Mouse (Mus musculus) limb, embryonic 15.5 days (tissue): ENCODE measurements at regions not wholly inside any gene's neighbourhood (a gene's known extent, or its start where the extent isn't known, plus 50 kb on each side); places are given as distances from the start of the nearest gene placed in this dataset.

Experiments used
- ATAC-seq: fragments of 200-750 bp; cut with Nextera tagmentation; 2 replicates; pipeline ENCODE4 v1.8.0; 2017; ENCODE audit warnings: low read depth, moderate TSS enrichment; ENCODE audit not compliant: insufficient number of reproducible peaks, low FRiP score, low TSS enrichment
- H3K27ac ChIP-seq: fragments of 300-500 bp; sonication (generic); 2 replicates; pipeline ENCODE4 v1.5.1; 2015; ENCODE audit warnings: moderate library complexity, mild to moderate bottlenecking, inconsistent platforms
- H3K27me3 ChIP-seq: fragments of 300-500 bp; sonication (generic); 2 replicates; pipeline ENCODE4 v1.6.1; 2015; ENCODE audit warnings: inconsistent platforms
- H3K36me3 ChIP-seq: fragments of 300-500 bp; sonication (generic); 2 replicates; pipeline ENCODE4 v1.6.1; 2015; ENCODE audit warnings: inconsistent platforms
- H3K4me1 ChIP-seq: fragments of 300-500 bp; sonication (generic); 2 replicates; pipeline ENCODE4 v1.6.1; 2015; ENCODE audit warnings: inconsistent platforms
- H3K4me2 ChIP-seq: fragments of 300-500 bp; sonication (generic); 2 replicates; pipeline ENCODE4 v1.6.1; 2015; ENCODE audit warnings: mild to moderate bottlenecking, inconsistent platforms
- H3K4me3 ChIP-seq: fragments of 300-500 bp; sonication (generic); 2 replicates; pipeline ENCODE4 v1.5.1; 2015; ENCODE audit warnings: mild to moderate bottlenecking, inconsistent platforms
- H3K9ac ChIP-seq: fragments of 300-500 bp; sonication (generic); 2 replicates; pipeline ENCODE4 v1.6.1; 2015; ENCODE audit warnings: inconsistent platforms
- H3K9me3 ChIP-seq: fragments of 300-500 bp; sonication (generic); 2 replicates; pipeline ENCODE4 v1.6.1; 2016; ENCODE audit warnings: inconsistent platforms
- WGBS: fragments of 180-500 bp; shearing (Covaris S2); methylation state at CpG from one replicate; pipeline ENCODE4 v1.1.7; 2015; 5-methylcytosine and 5-hydroxymethylcytosine counted together

GRCm38 (mm10) chr8:8084652-8085051 is 576.4 kb downstream of the Efnb2 start:
- no peak for ATAC-seq
- WGBS: 60% methylated on average over 2 of the region's 2 CpGs
- no peak overlapping the region for H3K4me3 ChIP-seq

GRCm38 (mm10) chr8:8064074-8064473 is 597.0 kb downstream of the Efnb2 start:
- H3K4me1 ChIP-seq: 0 out of 2 replicates have a peak, but pooled peaks cover 2% of the 10 kb centered on the region
- no peak overlapping the region for H3K4me3 ChIP-seq
- 90% methylated on average over 2 of the region's 2 CpGs for WGBS
- no peaks in the 10 kb centered on the region for H3K27me3 ChIP-seq
- H3K4me2 ChIP-seq: no peak overlapping the region
- no peaks in the 10 kb centered on the region for H3K36me3 ChIP-seq
- H3K9me3 ChIP-seq: no peaks in the 10 kb centered on the region
- no peak overlapping the region for H3K27ac ChIP-seq
- H3K9ac ChIP-seq: no peak overlapping the region
- ATAC-seq: no peak

More at GRCm38 (mm10) chr8:8084652-8085051, 576.4 kb downstream of the Efnb2 start:
- Histone ChIP-seq H3K27me3 (no peaks in the 10 kb centered on the region), H3K4me1 (no peaks in the 10 kb centered on the region), H3K9me3 (no peaks in the 10 kb centered on the region), H3K9ac (no peak overlapping the region), H3K36me3 (no peaks in the 10 kb centered on the region), H3K4me2 (no peak overlapping the region), H3K27ac (no peak overlapping the region)

GRCm38 (mm10) chr8:8054224-8054916 is 606.7 kb downstream of the Efnb2 start:
- H3K36me3 ChIP-seq: no peaks in the 10 kb centered on the region
- peaks cover 16% of the 10 kb centered on the region for H3K4me1 ChIP-seq
- no peak overlapping the region for H3K4me2 ChIP-seq
- no peak overlapping the region for H3K9ac ChIP-seq
- H3K9me3 ChIP-seq: no peaks in the 10 kb centered on the region
- H3K4me3 ChIP-seq: no peak overlapping the region
- H3K27me3 ChIP-seq: no peaks in the 10 kb centered on the region
- H3K27ac ChIP-seq: no peak overlapping the region
- 73% methylated on average over 4 of the region's 4 CpGs for WGBS
- no peak for ATAC-seq

GRCm38 (mm10) chr8:8051186-8051585 is 609.9 kb downstream of the Efnb2 start:
- no peak overlapping the region for H3K9ac ChIP-seq
- no peaks in the 10 kb centered on the region for H3K9me3 ChIP-seq
- ATAC-seq: no peak
- H3K4me3 ChIP-seq: no peak overlapping the region
- no peaks in the 10 kb centered on the region for H3K36me3 ChIP-seq
- H3K4me2 ChIP-seq: no peak overlapping the region
- H3K27ac ChIP-seq: peak overlapping the region; percentile 63
- no peaks in the 10 kb centered on the region for H3K27me3 ChIP-seq
- peaks cover 16% of the 10 kb centered on the region for H3K4me1 ChIP-seq
- WGBS: 6% methylated on average over 3 of the region's 3 CpGs

- WGBS: 37% methylated on average over 3 of the region's 3 CpGs
Observed at GRCm38 (mm10) chr8:8050778-8051177, 610.3 kb downstream of the Efnb2 start.

GRCm38 (mm10) chr8:8044926-8045325 is 616.1 kb downstream of the Efnb2 start:
- H3K9ac ChIP-seq: no peak overlapping the region
- no peaks in the 10 kb centered on the region for H3K9me3 ChIP-seq
- H3K27ac ChIP-seq: no peak overlapping the region
- H3K27me3 ChIP-seq: no peaks in the 10 kb centered on the region
- no peak overlapping the region for H3K4me2 ChIP-seq
- no peaks in the 10 kb centered on the region for H3K4me1 ChIP-seq
- 77% methylated on average over 1 of the region's 1 CpGs for WGBS
- H3K36me3 ChIP-seq: no peaks in the 10 kb centered on the region
- no peak overlapping the region for H3K4me3 ChIP-seq
- ATAC-seq: no peak

More at GRCm38 (mm10) chr8:8050778-8051177, 610.3 kb downstream of the Efnb2 start:
- Histone ChIP-seq H3K4me3 (no peak overlapping the region), H3K4me2 (no peak overlapping the region), H3K27ac (peak overlapping the region; percentile 63), H3K27me3 (no peaks in the 10 kb centered on the region), H3K9me3 (no peaks in the 10 kb centered on the region), H3K4me1 (peaks cover 16% of the 10 kb centered on the region), H3K36me3 (no peaks in the 10 kb centered on the region), H3K9ac (no peak overlapping the region)
- no peak for ATAC-seq

GRCm38 (mm10) chr8:8044296-8044695 is 616.7 kb downstream of the Efnb2 start:
- no peaks in the 10 kb centered on the region for H3K4me1 ChIP-seq
- ATAC-seq: no peak
- H3K4me2 ChIP-seq: no peak overlapping the region
- H3K36me3 ChIP-seq: no peaks in the 10 kb centered on the region
- H3K27ac ChIP-seq: no peak overlapping the region
- no peaks in the 10 kb centered on the region for H3K9me3 ChIP-seq
- 79% methylated on average over 2 of the region's 2 CpGs for WGBS
- no peak overlapping the region for H3K9ac ChIP-seq
- no peaks in the 10 kb centered on the region for H3K27me3 ChIP-seq
- no peak overlapping the region for H3K4me3 ChIP-seq

- H3K9me3 ChIP-seq: no peaks in the 10 kb centered on the region
- no peak overlapping the region for H3K27ac ChIP-seq
- 66% methylated on average over 1 of the region's 1 CpGs for WGBS
- peak; percentile 35; the same call in 1 of the 2 replicates for ATAC-seq
- H3K4me1 ChIP-seq: no peaks in the 10 kb centered on the region
- no peak overlapping the region for H3K4me3 ChIP-seq
- H3K27me3 ChIP-seq: no peaks in the 10 kb centered on the region
- H3K4me2 ChIP-seq: no peak overlapping the region
- H3K36me3 ChIP-seq: no peaks in the 10 kb centered on the region
- H3K9ac ChIP-seq: no peak overlapping the region
Observed at GRCm38 (mm10) chr8:8037929-8038328, 623.1 kb downstream of the Efnb2 start.

- H3K27me3 ChIP-seq: no peaks in the 10 kb centered on the region
- no peaks in the 10 kb centered on the region for H3K4me1 ChIP-seq
- WGBS: 64% methylated on average over 4 of the region's 4 CpGs
- no peak overlapping the region for H3K4me3 ChIP-seq
- no peak overlapping the region for H3K4me2 ChIP-seq
- ATAC-seq: no peak
- no peaks in the 10 kb centered on the region for H3K36me3 ChIP-seq
- H3K9me3 ChIP-seq: no peaks in the 10 kb centered on the region
- no peak overlapping the region for H3K9ac ChIP-seq
- no peak overlapping the region for H3K27ac ChIP-seq
Observed at GRCm38 (mm10) chr8:8011151-8011550, 649.9 kb downstream of the Efnb2 start.

GRCm38 (mm10) chr8:7994905-7995304 is 666.1 kb downstream of the Efnb2 start:
- Histone ChIP-seq H3K27me3 (no peaks in the 10 kb centered on the region), H3K27ac (no peak overlapping the region), H3K9me3 (no peaks in the 10 kb centered on the region), H3K4me1 (no peaks in the 10 kb centered on the region), H3K4me3 (no peak overlapping the region), H3K9ac (no peak overlapping the region), H3K4me2 (no peak overlapping the region), H3K36me3 (no peaks in the 10 kb centered on the region)
- no peak for ATAC-seq
- WGBS: 58% methylated on average over 2 of the region's 2 CpGs

- no peak for ATAC-seq
- no peaks in the 10 kb centered on the region for H3K9me3 ChIP-seq
- no peaks in the 10 kb centered on the region for H3K27me3 ChIP-seq
- H3K4me3 ChIP-seq: no peak overlapping the region
- no peak overlapping the region for H3K27ac ChIP-seq
- H3K9ac ChIP-seq: no peak overlapping the region
- no peaks in the 10 kb centered on the region for H3K4me1 ChIP-seq
- 76% methylated on average over 3 of the region's 3 CpGs for WGBS
- no peaks in the 10 kb centered on the region for H3K36me3 ChIP-seq
- H3K4me2 ChIP-seq: no peak overlapping the region
Observed at GRCm38 (mm10) chr8:7988820-7989219, 672.2 kb downstream of the Efnb2 start.

- WGBS: 62% methylated on average over 6 of the region's 6 CpGs
- Histone ChIP-seq H3K4me2 (no peak overlapping the region), H3K4me3 (no peak overlapping the region), H3K27me3 (no peaks in the 10 kb centered on the region), H3K36me3 (no peaks in the 10 kb centered on the region), H3K27ac (no peak overlapping the region), H3K9me3 (no peaks in the 10 kb centered on the region), H3K9ac (no peak overlapping the region), H3K4me1 (no peaks in the 10 kb centered on the region)
- no peak for ATAC-seq
Observed at GRCm38 (mm10) chr8:7977020-7977419, 684.0 kb downstream of the Efnb2 start.

- H3K4me2 ChIP-seq: no peak overlapping the region
- no peak overlapping the region for H3K9ac ChIP-seq
- H3K36me3 ChIP-seq: no peaks in the 10 kb centered on the region
- no peaks in the 10 kb centered on the region for H3K4me1 ChIP-seq
- ATAC-seq: no peak
- 67% methylated on average over 4 of the region's 4 CpGs for WGBS
- H3K27ac ChIP-seq: no peak overlapping the region
- no peaks in the 10 kb centered on the region for H3K9me3 ChIP-seq
- no peak overlapping the region for H3K4me3 ChIP-seq
- H3K27me3 ChIP-seq: no peaks in the 10 kb centered on the region
Observed at GRCm38 (mm10) chr8:7973791-7974190, 687.3 kb downstream of the Efnb2 start.
